Mouse (Mus musculus): ENCODE data around the gene Dnmt3c. TPM values are rescaled to one million over a fixed set of nuclear protein-coding genes. Genes with fewer than 3 reads are reported as not detected.
"Not testable (repeated sequence)": the region's sequence is repeated elsewhere in the genome, so short reads cannot be mapped to it uniquely, and the experiment has no call there.

Gene Dnmt3c
- polyA plus RNA-seq, 1 experiment from 2014 or later, result not detected

GRCm38 (mm10) chr2:153676944-153677343 lies 19.5 kb upstream of the Dnmt3c start:
- H3K4me2 ChIP-seq, result no peak overlapping the region
- H3K9me3 ChIP-seq (replicated peaks), result no peaks in the 10 kb centered on the region
- ATAC-seq (replicated peaks; ENCODE audit: low FRiP score), result no peak
- WGBS, result 94% methylated on average over 6 of the region's 6 CpGs
- H3K4me3 ChIP-seq (replicated peaks), result no peak overlapping the region
- no peaks in the 10 kb centered on the region for H3K27me3 ChIP-seq
- H3K4me1 ChIP-seq, result no peaks in the 10 kb centered on the region
- H3K9ac ChIP-seq, result no peak overlapping the region
- peaks cover 70% of the 10 kb centered on the region for H3K36me3 ChIP-seq
- H3K27ac ChIP-seq, result no peak overlapping the region

- no peak overlapping the region for H3K27ac ChIP-seq
- no peaks in the 10 kb centered on the region for H3K4me1 ChIP-seq
- no peaks in the 10 kb centered on the region for H3K9me3 ChIP-seq (replicated peaks)
- no peak overlapping the region for H3K4me3 ChIP-seq (replicated peaks)
- no peaks in the 10 kb centered on the region for H3K27me3 ChIP-seq
- no peak overlapping the region for H3K9ac ChIP-seq
- no peak for ATAC-seq (replicated peaks; ENCODE audit: low FRiP score)
- H3K4me2 ChIP-seq, result no peak overlapping the region
- WGBS, result 84% methylated on average over 7 of the region's 7 CpGs
- H3K36me3 ChIP-seq, result peaks cover 74% of the 10 kb centered on the region
Measured at GRCm38 (mm10) chr2:153677550-153677949, 18.9 kb upstream of the Dnmt3c start.

GRCm38 (mm10) chr2:153679959-153680358 lies 16.5 kb upstream of the Dnmt3c start:
- ATAC-seq (replicated peaks; ENCODE audit: low FRiP score), result no peak

GRCm38 (mm10) chr2:153693413-153693812 lies 3.0 kb upstream of the Dnmt3c start:
- H3K4me1 ChIP-seq; H3K4me3 ChIP-seq (replicated peaks); H3K9ac ChIP-seq; H3K9me3 ChIP-seq (replicated peaks); H3K36me3 ChIP-seq; H3K4me2 ChIP-seq; H3K27me3 ChIP-seq; H3K27ac ChIP-seq: not testable (repeated sequence)
- WGBS, result 72% methylated on average over 7 of the region's 7 CpGs
- ATAC-seq (replicated peaks; ENCODE audit: low FRiP score), result peak; percentile 29; the same call in 1 of the 2 replicates

More at GRCm38 (mm10) chr2:153679959-153680358, 16.5 kb upstream of the Dnmt3c start:
- H3K4me1 ChIP-seq, result no peaks in the 10 kb centered on the region
- no peaks in the 10 kb centered on the region for H3K27me3 ChIP-seq
- H3K36me3 ChIP-seq, result peaks cover 58% of the 10 kb centered on the region
- no peak overlapping the region for H3K4me3 ChIP-seq (replicated peaks)
- no peak overlapping the region for H3K9ac ChIP-seq
- no peak overlapping the region for H3K27ac ChIP-seq
- 94% methylated on average over 1 of the region's 1 CpGs for WGBS
- no peak overlapping the region for H3K4me2 ChIP-seq
- no peaks in the 10 kb centered on the region for H3K9me3 ChIP-seq (replicated peaks)

GRCm38 (mm10) chr2:153694462-153695085 lies 1.9 kb upstream of the Dnmt3c start:
- H3K4me3 ChIP-seq (replicated peaks), result no peak overlapping the region
- H3K9ac ChIP-seq, result no peak overlapping the region
- H3K27ac ChIP-seq, result no peak overlapping the region
- no peak overlapping the region for H3K4me2 ChIP-seq
- H3K36me3 ChIP-seq, result no peaks in the 10 kb centered on the region
- no peaks in the 10 kb centered on the region for H3K4me1 ChIP-seq
- 66% methylated on average over 19 of the region's 19 CpGs for WGBS
- no peaks in the 10 kb centered on the region for H3K27me3 ChIP-seq
- no peak for ATAC-seq (replicated peaks; ENCODE audit: low FRiP score)
- H3K9me3 ChIP-seq (replicated peaks), result no peaks in the 10 kb centered on the region

- H3K9ac ChIP-seq, result no peak overlapping the region
- ATAC-seq (replicated peaks; ENCODE audit: low FRiP score), result no peak
- H3K27ac ChIP-seq, result no peak overlapping the region
- H3K4me2 ChIP-seq, result no peak overlapping the region
- H3K27me3 ChIP-seq, result no peaks in the 10 kb centered on the region
- H3K4me1 ChIP-seq, result no peaks in the 10 kb centered on the region
- H3K9me3 ChIP-seq (replicated peaks), result no peaks in the 10 kb centered on the region
- no peak overlapping the region for H3K4me3 ChIP-seq (replicated peaks)
- 36% methylated on average over 6 of the region's 6 CpGs for WGBS
- no peaks in the 10 kb centered on the region for H3K36me3 ChIP-seq
Measured at GRCm38 (mm10) chr2:153703389-153703788, 6.9 kb downstream of the Dnmt3c start.

- H3K9ac ChIP-seq, result no peak overlapping the region
- WGBS, result 45% methylated on average over 8 of the region's 8 CpGs
- 0 out of 2 replicates have a peak, but pooled peaks have one; percentile 43 for ATAC-seq (replicated peaks; ENCODE audit: low FRiP score)
Measured at GRCm38 (mm10) chr2:153710701-153711330, 14.4 kb downstream of the Dnmt3c start.

GRCm38 (mm10) chr2:153712646-153713091 lies 16.2 kb downstream of the Dnmt3c start:
- WGBS, result 40% methylated on average over 3 of the region's 3 CpGs
- H3K4me2 ChIP-seq, result no peak overlapping the region
- peaks cover 7% of the 10 kb centered on the region for H3K4me1 ChIP-seq
- no peak overlapping the region for H3K9ac ChIP-seq
- H3K9me3 ChIP-seq (replicated peaks), result no peaks in the 10 kb centered on the region
- no peaks in the 10 kb centered on the region for H3K27me3 ChIP-seq
- ATAC-seq (replicated peaks; ENCODE audit: low FRiP score), result no peak
- 0 out of 2 replicates have a peak overlapping the region, but pooled peaks have one; percentile 10 for H3K27ac ChIP-seq
- H3K4me3 ChIP-seq (replicated peaks), result no peak overlapping the region
- H3K36me3 ChIP-seq, result no peaks in the 10 kb centered on the region

More at GRCm38 (mm10) chr2:153710701-153711330, 14.4 kb downstream of the Dnmt3c start:
- Histone ChIP-seq H3K4me2 (no peak overlapping the region), H3K4me1 (peaks cover 7% of the 10 kb centered on the region), H3K9me3 (replicated peaks) (no peaks in the 10 kb centered on the region), H3K27ac (no peak overlapping the region), H3K27me3 (no peaks in the 10 kb centered on the region), H3K4me3 (replicated peaks) (no peak overlapping the region), H3K36me3 (no peaks in the 10 kb centered on the region)

- H3K4me1 ChIP-seq, result peaks cover 7% of the 10 kb centered on the region
- H3K9ac ChIP-seq, result no peak overlapping the region
- no peaks in the 10 kb centered on the region for H3K36me3 ChIP-seq
- no peak overlapping the region for H3K4me3 ChIP-seq (replicated peaks)
- 0 out of 2 replicates have a peak overlapping the region, but pooled peaks have one; percentile 10 for H3K27ac ChIP-seq
- H3K9me3 ChIP-seq (replicated peaks), result no peaks in the 10 kb centered on the region
- 57% methylated on average over 4 of the region's 4 CpGs for WGBS
- H3K27me3 ChIP-seq, result no peaks in the 10 kb centered on the region
- H3K4me2 ChIP-seq, result no peak overlapping the region
- no peak for ATAC-seq (replicated peaks; ENCODE audit: low FRiP score)
Measured at GRCm38 (mm10) chr2:153713227-153713626, 16.8 kb downstream of the Dnmt3c start.

GRCm38 (mm10) chr2:153717861-153718260 lies 21.4 kb downstream of the Dnmt3c start:
- not testable (repeated sequence) for H3K9me3 ChIP-seq (replicated peaks); H3K4me1 ChIP-seq; ATAC-seq (replicated peaks; ENCODE audit: low FRiP score); H3K4me2 ChIP-seq; H3K27ac ChIP-seq; H3K4me3 ChIP-seq (replicated peaks); H3K9ac ChIP-seq; H3K36me3 ChIP-seq; H3K27me3 ChIP-seq
- 68% methylated on average over 3 of the region's 3 CpGs for WGBS

- Histone ChIP-seq H3K9me3 (replicated peaks) (no peaks in the 10 kb centered on the region), H3K9ac (no peak overlapping the region), H3K27me3 (no peaks in the 10 kb centered on the region), H3K4me1 (no peaks in the 10 kb centered on the region), H3K4me2 (no peak overlapping the region), H3K36me3 (no peaks in the 10 kb centered on the region), H3K27ac (no peak overlapping the region), H3K4me3 (replicated peaks) (no peak overlapping the region)
- no peak for ATAC-seq (replicated peaks; ENCODE audit: low FRiP score)
- 68% methylated on average over 1 of the region's 1 CpGs for WGBS
Measured at GRCm38 (mm10) chr2:153723098-153723497, 26.6 kb downstream of the Dnmt3c start.

GRCm38 (mm10) chr2:153724424-153724823 lies 28.0 kb downstream of the Dnmt3c start:
- H3K9ac ChIP-seq, result no peak overlapping the region
- no peak for ATAC-seq (replicated peaks; ENCODE audit: low FRiP score)
- 90% methylated on average over 2 of the region's 2 CpGs for WGBS

More at GRCm38 (mm10) chr2:153724424-153724823, 28.0 kb downstream of the Dnmt3c start:
- no peaks in the 10 kb centered on the region for H3K36me3 ChIP-seq
- H3K9me3 ChIP-seq (replicated peaks), result no peaks in the 10 kb centered on the region
- no peak overlapping the region for H3K27ac ChIP-seq
- no peaks in the 10 kb centered on the region for H3K27me3 ChIP-seq
- H3K4me3 ChIP-seq (replicated peaks), result no peak overlapping the region
- H3K4me1 ChIP-seq, result no peaks in the 10 kb centered on the region
- H3K4me2 ChIP-seq, result no peak overlapping the region

All from kidney, embryonic 15.5 days (tissue).